Mouse (Mus musculus): ENCODE measurements around the gene Gm20425.
"Not testable (repeated sequence)": the region's sequence is repeated elsewhere in the genome, so short reads cannot be mapped to it uniquely, and the experiment has no call there.

The Gm20425 gene

DNA sequence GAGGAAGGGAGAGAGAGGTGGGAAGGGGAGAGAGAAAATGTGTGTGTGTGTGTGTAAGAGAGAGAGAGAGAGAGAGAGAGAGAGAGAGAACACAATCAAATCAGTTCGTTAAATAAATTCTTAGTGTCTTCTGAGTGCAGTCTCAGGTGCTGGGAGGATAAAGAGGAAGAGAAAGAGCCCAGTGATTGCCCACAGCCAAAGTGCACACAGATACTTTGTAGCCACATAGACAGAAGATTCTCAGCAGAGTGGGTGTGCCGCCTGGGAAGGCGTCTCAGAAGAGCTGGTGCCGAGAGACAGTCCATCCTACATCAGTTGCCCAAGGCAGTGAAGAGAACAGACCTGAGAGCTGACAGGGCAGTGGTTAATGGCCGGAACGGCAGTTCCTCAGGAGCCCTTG lies 15.8 kb downstream of the Gm20425 start:
- no peak for DNase-seq

DNA sequence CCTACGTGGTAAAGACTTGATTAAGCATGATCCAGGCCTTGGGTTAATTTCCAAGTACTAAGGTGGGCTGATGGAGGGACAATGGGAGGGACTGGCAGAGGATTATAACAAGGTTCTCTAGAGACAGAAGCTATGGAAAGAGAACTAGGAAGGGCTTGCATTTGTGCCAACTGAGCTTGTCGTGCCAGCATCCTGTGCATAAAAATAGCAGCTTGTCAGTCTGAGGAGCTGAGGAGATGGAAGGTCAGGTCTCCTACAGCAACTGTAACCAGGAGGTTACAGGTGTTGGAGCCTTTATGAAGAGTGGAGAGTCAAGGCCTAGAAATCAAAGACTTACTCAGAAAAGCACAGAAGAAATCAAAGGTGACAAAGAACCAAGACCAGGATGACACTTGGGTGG lies 16.5 kb downstream of the Gm20425 start:
- no peak for DNase-seq

DNA sequence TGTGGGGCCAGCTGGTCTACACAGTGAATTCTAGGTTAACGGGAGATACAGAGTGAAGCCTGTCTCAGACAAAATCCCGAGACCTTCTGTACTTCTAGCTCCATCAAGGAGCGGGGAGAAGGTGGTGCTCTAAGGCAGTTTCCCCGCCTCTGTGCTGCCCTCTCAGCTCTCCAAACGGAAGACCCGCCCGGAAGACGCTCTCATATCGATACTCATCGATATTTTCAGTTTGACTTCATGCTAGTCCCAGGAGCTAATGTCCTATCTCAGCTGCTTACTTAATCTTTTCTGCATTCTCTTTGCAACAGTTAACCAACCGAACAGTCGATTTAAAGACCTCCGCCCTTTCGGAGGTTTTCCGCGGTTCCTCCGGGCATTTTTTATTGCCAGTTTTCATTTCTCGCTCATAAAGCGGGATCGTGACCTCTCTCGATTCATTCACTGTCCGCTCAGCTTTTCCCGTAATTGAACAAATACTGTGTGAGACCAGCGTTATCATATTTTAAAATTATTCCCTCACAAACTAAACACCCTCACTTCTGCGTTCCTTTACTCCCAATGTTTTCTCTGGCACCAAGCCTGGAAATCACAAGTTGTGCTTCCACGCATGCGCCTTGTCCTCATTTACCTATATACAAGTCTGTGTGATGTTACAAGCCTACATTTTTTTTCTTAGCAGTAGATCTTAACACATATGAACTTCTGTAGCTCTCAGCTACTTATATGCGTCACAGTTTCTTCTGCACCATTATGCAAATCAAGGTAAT lies 17.3 kb downstream of the Gm20425 start:
- no peak for DNase-seq

DNA sequence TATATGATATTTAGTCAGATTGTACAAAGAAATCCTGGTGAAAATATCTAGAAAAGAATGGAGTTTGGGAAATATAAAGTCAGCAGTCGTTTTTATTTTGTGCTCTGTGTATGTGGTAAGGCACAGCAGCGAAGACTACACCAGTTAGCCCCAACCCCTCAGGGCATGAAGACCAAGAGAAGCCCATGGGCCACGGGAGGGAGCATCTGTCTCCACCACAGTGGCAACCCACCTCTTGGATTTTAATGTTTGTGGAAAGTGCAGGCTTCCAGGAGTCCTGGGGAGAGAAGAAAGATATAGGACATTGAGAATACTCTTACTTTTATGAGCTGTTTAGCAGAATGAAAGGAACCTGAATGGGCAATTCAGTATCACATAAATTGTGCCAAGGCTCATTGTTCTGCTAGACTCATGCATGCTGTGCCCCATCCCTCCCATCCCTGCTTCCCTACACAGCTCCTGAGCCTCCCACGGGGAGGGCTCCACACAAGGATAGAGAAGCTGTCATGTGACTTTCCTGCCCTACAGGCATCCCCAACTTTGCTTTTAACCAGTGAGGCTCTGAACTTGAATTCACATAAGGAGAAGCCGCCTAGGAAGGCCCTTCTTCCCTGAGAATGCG lies 21.2 kb downstream of the Gm20425 start:
- DNase-seq, result no peak

DNA sequence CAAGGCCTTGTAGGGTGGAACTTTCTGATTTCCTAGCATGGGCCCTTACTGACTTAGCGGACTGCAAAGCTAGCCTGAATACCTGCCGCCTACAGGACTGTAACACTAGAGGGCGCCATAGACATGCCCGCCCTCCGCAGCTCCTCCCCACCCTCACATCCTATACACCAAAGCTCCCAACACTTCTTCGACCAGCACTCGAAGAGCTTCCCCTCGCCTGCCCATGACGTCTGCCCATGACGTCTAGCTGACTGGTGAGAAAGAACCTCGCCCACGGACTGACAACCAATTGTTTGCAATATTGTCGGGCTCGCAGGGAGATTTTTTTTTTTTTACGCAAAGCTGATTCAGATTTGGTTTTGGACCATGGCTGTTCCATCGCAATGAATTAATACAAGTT lies 22.3 kb downstream of the Gm20425 start:
- DNase-seq, result peak; percentile 62

DNA sequence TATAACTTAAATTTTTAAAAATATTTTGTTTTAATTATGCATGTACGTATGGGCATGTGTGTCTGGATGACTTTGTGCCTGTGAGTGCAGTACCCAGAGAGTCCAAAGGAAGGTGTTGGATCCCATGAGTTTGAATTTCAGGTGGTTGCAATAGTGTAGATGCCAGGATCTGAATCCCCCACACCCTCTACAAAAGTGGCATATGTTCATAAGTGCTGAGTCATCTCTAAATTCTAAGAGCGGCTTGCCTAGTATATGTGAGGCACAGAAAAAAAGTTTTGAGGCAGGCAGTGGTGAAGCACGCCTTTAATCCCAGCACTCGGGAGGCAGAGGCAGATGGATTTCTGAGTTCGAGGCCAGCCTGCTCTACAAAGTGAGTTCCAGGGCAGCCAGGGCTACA lies 24.3 kb downstream of the Gm20425 start:
- DNase-seq, result no peak

DNA sequence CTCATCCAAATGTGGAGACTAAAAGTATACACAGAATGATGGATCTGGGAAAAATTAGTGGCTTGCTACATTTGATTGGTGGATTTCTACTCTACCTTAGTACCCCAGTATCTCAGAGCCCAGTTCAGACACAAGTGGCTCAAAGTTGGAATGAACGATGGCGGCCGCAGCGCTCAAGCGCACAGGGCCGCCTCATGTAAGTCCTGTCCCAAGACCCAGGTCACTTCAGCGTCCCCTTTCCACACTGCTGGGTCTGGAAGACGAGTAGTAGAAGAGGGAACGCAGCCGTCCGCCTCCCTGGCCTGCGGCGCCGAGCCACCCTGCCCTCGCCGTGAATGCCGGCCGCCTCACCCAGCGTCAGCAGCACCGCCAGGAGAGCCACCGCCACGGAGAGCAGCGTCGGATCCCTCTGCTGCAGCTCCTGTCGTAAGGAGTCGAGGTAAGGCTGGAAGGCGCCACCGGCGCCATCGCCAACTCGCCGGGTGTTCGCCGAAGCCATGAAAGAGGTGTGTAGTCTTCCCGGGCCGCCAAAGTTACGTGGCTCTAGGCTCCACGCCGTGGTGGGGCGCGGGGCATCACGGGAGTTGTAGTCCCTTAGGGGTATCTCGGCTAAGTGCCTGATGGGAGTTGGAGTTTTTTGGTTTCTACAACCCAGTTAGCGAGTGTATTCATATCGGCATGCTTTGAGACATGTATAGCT lies 28.4 kb downstream of the Gm20425 start, which contains the start of gene Srprb:
Gene Srprb, minus strand, starts transcription at position 577 of the 700 bp plus-strand sequence.
- peak; percentile 90 for DNase-seq

DNA sequence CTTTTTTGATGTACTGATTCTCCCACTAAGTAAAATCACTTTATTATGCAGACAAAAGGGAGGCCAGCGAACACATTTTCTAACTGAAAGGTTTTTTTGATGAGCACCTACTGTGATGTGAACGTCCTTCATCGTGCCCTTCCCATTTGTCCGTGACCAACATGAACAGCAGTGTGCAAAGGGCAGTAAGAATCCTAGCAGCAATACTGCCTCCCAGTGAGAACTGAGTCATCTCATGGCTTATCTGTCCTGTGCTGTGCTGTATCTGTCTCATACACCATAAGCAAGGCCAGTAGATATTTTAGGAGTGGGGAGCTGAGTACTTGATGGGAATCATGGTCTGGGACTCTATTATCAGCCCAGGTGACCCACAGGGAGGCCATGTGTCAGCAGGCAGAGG lies 41.7 kb downstream of the Gm20425 start:
- no peak for DNase-seq

DNA sequence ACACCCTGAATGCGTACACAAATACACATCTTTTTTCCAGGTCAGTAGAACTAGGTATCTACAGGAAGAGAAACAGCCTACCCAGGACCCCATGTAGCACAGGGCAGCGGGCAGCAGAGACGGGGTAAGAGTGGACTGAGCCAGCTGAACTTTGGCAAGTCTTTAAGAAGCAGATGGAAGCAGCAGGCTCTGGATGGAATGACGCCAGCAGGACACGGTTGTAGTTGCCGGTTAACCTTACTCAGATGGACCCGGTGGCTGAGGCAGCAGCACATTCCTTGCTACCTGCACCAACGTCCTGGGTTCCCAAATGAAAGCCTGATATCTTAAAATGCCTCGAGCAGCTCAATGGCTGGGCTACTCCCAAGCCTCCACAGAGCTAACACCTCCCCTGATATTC lies 43.4 kb downstream of the Gm20425 start:
- DNase-seq, result peak; percentile 73

DNA sequence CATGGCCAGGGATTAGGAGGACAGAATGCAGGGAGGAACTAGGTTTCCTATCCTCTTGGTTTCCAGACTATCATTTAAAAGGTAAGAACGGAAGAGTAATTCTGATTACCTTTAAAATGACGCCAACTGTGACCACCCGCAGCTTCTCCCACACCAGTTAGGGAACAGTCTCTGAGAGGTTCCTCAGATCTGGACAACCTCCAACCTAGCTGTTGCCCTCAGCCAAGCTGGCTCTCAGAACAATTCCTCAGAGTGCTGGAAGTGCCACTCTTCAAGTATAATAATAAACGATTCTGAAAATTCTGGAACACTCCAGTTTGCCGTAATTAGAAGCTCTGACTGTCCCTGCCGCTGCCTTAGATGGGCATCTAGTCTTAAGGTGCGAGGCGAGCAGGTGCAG lies 44.2 kb downstream of the Gm20425 start:
- peak; percentile 38 for DNase-seq

DNA sequence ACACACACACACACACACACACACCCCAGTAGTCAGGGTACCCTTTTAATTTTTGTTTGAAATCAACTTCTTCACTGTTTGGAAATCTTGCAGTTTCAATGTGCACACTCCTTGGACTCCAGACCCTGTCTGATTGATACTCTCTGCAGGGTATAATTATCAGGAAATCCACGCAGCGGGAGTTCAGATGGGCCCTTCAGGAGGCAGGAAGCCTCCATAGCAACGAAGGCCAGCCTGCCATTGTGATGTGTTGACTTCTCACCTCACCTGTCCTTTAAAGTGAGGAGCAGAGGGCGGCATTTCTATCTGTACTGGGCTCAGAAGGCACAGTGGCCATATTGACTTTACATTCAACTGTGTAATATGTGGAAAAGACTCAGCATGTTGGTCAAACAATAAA lies 45.3 kb downstream of the Gm20425 start:
- DNase-seq, result no peak

DNA sequence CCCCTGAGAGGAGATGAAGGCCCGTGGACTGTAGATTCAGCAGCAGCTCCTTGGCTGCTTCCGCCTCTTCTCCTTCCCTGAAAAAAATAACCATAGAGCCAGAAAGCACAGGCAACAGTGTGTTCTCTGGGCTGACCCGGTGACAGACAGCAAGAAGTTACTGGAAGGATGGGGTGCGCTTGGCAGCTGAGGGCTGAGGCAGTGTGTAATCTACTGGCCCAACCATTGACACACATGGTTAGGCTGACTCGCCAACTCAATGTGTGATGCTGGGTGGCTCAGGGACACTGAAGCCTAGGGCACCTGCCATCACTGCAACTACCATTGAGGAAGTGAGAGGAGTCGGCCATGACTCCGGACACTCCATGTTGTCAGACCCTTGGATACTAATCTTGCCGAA lies 48.2 kb downstream of the Gm20425 start:
- no peak for DNase-seq

DNA sequence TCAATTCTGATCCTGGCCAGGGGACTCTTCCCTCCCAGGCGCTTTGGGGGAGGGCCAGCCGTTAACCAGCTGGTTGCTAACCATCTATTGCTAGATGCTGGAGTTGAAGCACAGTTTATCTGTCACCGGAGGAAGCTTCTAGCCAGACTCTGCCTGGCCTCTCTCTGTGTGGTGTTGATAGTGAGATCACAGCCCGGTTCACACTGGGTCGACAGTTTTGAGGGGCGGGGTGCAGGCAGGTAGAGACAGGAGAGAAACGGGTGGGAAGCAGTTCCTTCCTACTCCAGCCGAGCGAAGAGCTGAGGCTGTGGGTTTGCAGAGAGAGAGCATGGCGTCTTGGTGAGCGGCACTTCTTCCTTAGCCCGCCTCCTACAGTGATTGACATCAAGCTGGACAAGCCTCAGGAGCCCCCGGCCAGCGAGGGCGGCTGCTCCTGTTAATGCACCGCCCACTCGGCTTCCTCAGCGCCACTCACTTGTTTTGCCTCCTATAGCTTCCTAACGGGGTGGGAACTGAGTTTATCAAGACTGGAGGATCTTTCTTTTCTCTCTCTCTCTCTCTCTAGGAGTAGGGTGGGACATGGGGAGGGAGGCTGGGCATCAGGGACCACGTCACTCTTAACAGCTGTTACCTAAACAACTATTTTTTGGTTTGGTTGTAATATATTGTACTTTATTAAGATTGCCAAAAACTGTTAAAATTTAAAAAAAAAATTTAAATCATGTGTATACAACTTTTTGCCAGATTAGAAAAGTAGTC lies 49.1 kb downstream of the Gm20425 start:
- no peak for DNase-seq

DNA sequence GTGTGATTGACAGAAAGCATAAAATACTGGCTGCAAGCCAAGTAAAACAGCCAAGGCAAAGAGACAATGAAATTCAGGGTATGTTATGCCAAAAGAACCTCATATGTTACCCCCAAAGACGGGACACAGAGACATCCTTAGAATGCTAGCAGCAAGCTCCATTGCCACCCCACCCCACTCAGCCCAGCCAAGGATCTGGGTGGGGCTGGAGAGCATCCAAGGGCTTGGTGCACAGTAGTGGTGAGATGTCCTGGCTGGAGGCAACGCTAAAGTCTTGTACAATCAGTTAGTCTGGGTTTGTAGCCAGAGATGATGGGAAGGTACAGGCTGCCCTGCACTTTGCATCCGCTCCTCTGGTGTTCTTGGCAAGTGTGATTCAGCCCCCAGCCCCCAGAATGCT lies 49.8 kb downstream of the Gm20425 start:
- DNase-seq, result peak; percentile 44

DNA sequence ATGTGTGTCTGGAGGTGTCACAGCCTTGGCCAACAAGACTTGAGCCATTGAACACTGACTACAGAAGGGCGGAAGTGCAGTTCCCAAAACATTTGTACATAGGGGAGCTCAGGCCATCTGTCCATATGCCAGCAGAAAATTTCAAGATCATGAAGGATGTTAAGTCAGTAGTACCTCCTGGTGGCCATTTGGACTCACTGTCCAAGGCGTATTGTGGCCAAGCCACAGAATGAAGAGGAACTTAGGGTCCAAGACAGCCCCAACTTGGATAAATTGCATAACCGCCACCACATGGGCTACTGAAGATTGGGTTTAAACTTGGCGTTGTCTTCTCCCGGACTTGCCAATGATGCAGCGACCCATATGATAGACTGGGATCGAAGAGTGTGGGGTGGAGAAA lies 54.4 kb downstream of the Gm20425 start:
- no peak for DNase-seq

DNA sequence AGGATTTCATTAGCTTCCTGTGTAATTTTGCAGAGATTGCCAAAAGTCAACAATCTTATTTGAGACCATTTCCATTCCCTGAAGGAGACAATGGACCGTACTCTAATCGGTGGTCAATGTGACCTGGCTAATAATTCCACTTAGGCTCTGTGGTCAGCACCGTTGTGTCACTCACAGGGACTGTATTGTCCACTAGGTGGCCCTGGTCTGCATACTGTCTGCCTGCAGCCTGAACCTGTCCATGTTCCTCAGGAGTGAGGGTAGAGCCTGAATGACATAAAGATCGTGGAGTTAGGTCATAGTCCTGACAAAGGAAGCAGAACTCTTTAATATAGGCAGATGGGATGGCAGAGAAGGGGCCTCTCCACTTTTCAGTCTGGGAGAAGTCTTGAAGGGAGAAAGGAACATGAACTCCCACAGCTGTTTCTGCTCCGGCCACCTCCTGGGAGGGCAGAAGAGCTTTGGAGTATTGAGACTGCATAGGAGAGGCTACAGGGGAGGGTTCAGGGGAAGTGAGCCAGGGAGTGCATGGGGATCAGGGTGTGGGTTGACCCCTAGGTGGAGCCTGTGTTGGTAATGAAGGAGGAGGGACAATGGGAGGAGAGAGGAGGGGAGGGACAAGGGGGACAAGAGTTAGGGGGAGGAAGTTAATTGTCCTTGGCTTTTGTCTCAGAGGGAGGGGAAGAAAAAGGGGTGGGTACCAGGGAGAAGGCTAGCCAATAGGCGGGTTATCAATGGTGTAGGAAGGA lies 55.2 kb downstream of the Gm20425 start:
- no peak for DNase-seq

DNA sequence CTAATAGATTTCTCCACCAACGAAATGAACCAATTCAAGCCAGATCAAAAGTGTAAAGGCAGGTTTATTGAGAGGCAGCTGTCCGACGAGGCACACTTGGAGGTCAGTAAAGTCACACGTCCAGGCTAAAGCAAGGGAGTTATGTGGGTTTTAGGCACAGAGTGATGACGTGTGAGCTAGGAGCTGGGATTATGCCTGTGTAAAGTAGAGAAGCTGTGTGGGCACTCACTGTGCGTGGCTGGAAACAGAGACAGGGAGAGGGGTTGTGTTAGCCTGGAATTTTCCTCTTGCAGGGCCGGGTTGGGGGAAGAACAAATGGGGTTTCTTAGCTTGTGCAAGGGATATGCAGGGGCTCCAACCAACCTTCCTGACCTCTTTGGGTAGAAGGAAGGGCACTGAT lies 61.3 kb downstream of the Gm20425 start:
- no peak for DNase-seq

DNA sequence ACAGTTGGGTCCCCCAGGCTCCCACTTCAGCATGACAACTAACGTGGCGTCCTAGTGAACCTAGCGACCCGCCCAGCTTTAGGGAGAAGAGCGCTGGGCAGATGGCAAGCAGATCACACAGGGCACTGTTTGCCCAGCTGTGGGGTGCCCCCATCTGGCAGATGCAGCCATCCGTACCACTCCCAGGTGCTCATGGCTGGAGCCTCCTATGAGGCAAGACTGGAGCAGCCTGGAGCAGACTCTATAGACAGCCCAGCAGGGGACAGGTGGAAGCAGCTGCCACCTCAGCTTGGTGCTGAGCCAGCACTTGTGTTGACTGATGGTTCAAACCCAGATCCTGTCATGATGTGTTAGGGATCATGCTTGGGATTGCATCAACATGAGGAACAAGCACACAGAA lies 62.1 kb downstream of the Gm20425 start:
- no peak for DNase-seq

DNA sequence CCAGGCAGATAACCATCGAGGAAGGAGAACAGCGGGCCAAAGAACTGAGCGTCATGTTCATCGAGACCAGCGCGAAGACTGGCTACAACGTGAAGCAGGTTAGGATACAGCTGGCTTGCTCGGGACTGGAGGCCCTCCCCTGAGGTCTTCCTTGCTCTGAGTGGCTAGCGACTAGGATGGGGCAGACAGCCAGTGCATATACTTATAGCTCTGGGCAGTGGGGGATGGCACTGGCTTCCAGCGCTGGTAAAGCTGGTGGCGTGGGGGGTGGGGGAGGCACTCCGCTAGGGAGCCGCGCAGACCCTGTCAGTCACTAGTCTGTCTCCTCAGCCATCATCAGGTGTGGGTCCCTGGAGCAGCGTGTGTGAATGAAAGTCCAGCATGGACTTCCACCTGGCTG lies 66.3 kb downstream of the Gm20425 start:
- no peak for DNase-seq

DNA sequence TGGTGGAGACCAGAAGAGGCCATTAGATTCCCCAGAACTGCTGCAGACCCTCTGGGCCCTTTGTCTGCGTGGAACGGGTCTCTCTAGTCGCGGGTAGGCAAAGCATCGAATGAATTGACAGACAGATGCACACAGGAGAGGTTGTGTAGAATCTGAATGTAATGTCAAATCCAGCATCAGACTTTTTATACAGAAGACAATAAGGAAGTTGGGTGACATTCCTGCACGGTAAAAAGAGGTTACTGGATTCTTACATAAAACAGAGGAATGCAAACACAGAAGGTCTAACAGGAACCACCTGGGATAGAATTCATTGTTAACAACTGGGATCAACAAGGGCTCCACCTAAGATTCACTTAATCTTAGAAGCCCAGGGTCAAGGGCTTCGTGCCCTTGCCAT lies 74.9 kb downstream of the Gm20425 start:
- DNase-seq, result not testable (repeated sequence)

DNA sequence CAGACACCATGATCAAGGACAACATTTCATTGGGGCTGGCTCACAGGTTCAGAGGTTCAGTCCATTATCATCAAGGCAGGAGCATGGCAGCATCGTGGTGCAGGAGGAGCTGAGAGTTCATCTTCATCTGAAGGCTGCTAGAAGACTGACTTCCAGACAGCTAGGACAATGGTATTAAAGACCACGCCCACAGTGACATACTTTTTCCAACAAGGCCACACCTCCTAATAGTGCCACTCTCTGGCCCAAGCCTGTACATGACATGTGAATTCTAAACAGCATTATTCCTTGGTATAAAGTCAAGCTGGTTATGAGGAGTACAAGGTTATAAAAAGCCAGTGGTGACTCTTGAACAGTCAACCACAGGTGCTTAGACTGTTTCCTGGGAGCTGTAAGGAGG lies 75.5 kb downstream of the Gm20425 start:
- DNase-seq, result no peak

DNA sequence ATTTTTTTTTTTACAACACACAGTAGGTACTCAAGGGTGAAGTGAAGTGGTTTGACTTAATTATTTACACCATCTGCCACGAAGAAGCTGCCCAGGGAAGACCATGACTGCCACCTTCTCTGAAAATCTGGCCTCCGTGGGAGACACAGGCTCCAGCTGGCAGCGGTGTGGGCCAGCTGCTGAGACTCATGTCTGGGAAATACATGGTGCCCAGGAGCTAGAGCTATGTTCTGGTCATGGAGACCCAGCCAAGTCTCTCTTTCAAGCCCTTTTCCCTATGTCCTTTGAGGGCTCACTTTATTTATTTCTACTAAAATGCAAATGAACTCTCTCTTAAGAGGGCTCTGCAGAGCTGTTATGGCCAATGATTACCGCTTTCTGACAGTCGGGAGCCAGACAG lies 76.8 kb downstream of the Gm20425 start:
- no peak for DNase-seq

Data from cerebellum, adult 8-10 months (tissue).